Mouse (Mus musculus) intestine, embryonic 15.5 days (tissue): ENCODE data around the gene Gm20388. TPM values are rescaled to one million over a fixed set of nuclear protein-coding genes. Genes with fewer than 3 reads are reported as not detected.
A peak's percentile ranks its signal among the peaks of the same experiment; 100 is the strongest.

Source experiments
- ATAC-seq: fragments of 200-750 bp; cut with Nextera tagmentation; 2 replicates; pipeline ENCODE4 v1.8.0; 2017; ENCODE audit warnings: moderate TSS enrichment, moderate library complexity
- H3K27ac ChIP-seq: fragments of 300-500 bp; sonication (generic); 2 replicates; pipeline ENCODE4 v1.5.1; 2015; ENCODE audit warnings: mild to moderate bottlenecking, inconsistent platforms
- H3K27me3 ChIP-seq: fragments of 300-500 bp; sonication (generic); replicated peaks from 2 replicates; pipeline ENCODE4 v1.6.1; 2015; ENCODE audit warnings: inconsistent platforms
- H3K36me3 ChIP-seq: fragments of 300-500 bp; sonication (generic); 2 replicates; pipeline ENCODE4 v1.6.1; 2015; ENCODE audit warnings: inconsistent platforms
- H3K4me1 ChIP-seq: fragments of 300-500 bp; sonication (generic); replicated peaks from 2 replicates; pipeline ENCODE4 v1.6.1; 2015; ENCODE audit warnings: inconsistent platforms
- H3K4me2 ChIP-seq: fragments of 300-500 bp; sonication (generic); replicated peaks from 2 replicates; pipeline ENCODE4 v1.6.1; 2015; ENCODE audit warnings: mild to moderate bottlenecking, inconsistent platforms
- H3K4me3 ChIP-seq: fragments of 300-500 bp; sonication (generic); replicated peaks from 2 replicates; pipeline ENCODE4 v1.5.1; 2015; ENCODE audit warnings: inconsistent platforms
- H3K9ac ChIP-seq: fragments of 300-500 bp; sonication (generic); 2 replicates; pipeline ENCODE4 v1.6.1; 2015; ENCODE audit warnings: inconsistent platforms
- H3K9me3 ChIP-seq: fragments of 300-500 bp; sonication (generic); 2 replicates; pipeline ENCODE4 v1.6.1; 2016; ENCODE audit warnings: inconsistent platforms
- WGBS: fragments of 180-500 bp; shearing (Covaris S2); methylation state at CpG from one replicate; pipeline ENCODE4 v1.1.7; 2015; 5-methylcytosine and 5-hydroxymethylcytosine counted together
- polyA plus RNA-seq: library from polyadenylated mRNA; unstranded; fragments of >200 nt; fragmentation: Nextera tagmentation; extraction: Ambion mirVana; gene quantifications from 2 replicates; pipeline ENCODE4 v1.2.1, GENCODE M21; 2015

Gene Gm20388
- polyA plus RNA-seq, 1 experiment from 2014 or later, result not detected

DNA sequence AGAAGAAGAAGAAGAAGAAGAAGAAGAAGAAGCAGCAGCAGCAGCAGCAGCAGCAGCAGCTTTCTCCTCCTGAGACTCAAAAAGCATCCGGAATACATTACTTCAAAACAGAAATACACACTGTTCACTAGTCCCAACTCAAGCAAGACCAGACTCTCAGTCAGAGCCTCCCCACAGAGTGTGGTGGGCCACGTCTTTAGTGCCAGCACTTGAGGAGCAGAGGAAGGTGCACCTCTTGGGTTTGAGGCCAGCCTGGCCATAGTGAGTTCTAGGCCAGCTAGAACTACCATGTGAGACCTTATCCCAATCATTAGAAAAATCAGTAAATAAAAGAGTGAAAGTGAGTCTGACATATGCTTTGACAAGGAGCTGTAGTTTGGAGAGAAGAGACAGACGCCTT, 3073.5 kb downstream of the Gm20388 start:
- Histone ChIP-seq H3K4me2 (no peak overlapping the region), H3K27me3 (no peaks in the 10 kb centered on the region), H3K9ac (no peak overlapping the region), H3K36me3 (no peaks in the 10 kb centered on the region), H3K4me3 (no peak overlapping the region), H3K4me1 (peaks cover 36% of the 10 kb centered on the region), H3K27ac (no peak overlapping the region), H3K9me3 (no peaks in the 10 kb centered on the region)
- WGBS, result 80% methylated on average over 3 of the region's 3 CpGs
- ATAC-seq, result no peak

DNA sequence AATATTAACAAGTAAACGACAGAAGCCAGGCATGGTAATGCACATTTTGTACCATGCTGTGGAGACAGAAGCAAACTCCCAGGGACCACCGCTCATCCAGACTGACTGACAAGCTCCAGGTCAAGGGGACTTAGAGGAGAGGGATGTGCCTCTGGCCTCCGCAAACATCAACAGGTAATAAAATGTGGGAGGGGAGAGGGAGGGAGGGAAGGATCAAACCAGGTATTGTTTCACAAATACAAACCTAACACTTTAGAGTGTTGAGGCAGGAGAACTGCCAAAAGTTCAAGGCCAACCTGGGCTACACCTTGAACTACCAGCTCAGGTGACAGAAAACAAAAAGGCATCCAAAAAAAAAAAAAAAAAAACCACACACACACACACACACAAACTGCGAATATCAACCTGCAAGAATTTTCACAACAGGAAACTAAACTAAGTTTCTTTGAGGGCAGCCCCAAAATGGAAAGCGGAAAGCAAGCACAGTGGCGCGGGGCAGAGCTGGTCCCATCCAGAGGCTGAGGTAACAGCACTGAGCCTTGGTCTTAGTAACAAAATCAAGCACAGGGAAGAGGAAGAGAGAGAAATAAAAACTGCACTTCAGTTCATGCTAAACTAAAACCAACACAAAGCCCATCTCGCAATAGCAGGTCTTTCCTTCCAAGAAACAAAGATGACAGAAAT, 3076.0 kb downstream of the Gm20388 start:
- 0 out of 2 replicates have a peak overlapping the region, but pooled peaks have one; percentile 6 for H3K4me2 ChIP-seq
- H3K36me3 ChIP-seq, result no peaks in the 10 kb centered on the region
- H3K9me3 ChIP-seq, result no peaks in the 10 kb centered on the region
- no peak overlapping the region for H3K4me3 ChIP-seq
- H3K9ac ChIP-seq, result no peak overlapping the region
- ATAC-seq, result no peak
- H3K27me3 ChIP-seq, result no peaks in the 10 kb centered on the region
- peaks cover 34% of the 10 kb centered on the region for H3K4me1 ChIP-seq
- WGBS, result 59% methylated on average over 8 of the region's 8 CpGs
- no peak overlapping the region for H3K27ac ChIP-seq

DNA sequence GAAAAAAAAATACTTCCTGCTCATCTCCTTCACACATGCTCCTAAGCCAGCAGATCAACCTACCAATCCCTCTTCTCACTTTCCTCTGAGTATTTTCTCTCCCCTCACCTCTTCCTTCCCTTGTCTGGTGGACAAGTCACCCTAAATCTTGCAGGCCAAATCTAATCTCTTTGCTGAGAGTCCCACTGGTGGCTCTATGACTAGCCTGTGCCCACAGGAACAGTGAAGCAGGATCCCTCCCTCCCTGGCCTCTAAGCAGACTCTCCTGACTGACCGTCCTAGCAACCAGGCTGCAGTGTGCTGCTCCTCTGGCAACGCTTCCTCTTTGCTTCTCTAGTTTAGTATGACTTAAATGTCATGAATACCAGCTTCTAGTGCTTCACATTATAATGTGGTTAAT, 3076.6 kb downstream of the Gm20388 start:
- H3K9ac ChIP-seq, result no peak overlapping the region
- no peaks in the 10 kb centered on the region for H3K9me3 ChIP-seq
- H3K4me3 ChIP-seq, result no peak overlapping the region
- no peaks in the 10 kb centered on the region for H3K36me3 ChIP-seq
- peak overlapping the region; percentile 45 for H3K27ac ChIP-seq
- peaks cover 34% of the 10 kb centered on the region for H3K4me1 ChIP-seq
- no peak for ATAC-seq
- WGBS, result 27% methylated on average over 2 of the region's 2 CpGs
- no peak overlapping the region for H3K4me2 ChIP-seq
- no peaks in the 10 kb centered on the region for H3K27me3 ChIP-seq

DNA sequence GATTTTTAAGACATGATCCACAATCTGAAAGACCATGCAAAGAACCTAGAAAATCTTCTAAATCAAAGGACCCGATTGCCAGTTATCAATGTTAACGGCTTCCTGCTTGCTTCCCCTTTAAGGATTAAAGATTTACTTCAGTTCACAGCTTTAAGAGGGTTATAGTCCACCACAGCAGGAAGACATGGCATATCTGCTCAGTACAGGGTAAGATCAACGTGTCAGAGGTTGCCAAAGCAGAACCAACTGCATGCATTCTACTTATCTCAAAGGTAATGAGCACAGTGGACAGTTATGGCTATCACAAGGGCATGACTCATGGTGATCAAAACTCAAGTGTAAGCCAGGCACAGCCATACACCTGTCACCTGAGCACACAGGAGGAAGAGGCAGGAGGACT, 3078.3 kb downstream of the Gm20388 start:
- peak overlapping the region; percentile 17 for H3K4me2 ChIP-seq
- H3K4me1 ChIP-seq, result peaks cover 44% of the 10 kb centered on the region
- H3K27ac ChIP-seq, result peak overlapping the region; percentile 68; the same call in 1 of the 2 replicates
- H3K9me3 ChIP-seq, result no peaks in the 10 kb centered on the region
- WGBS, result 58% methylated on average over 3 of the region's 3 CpGs
- peak; percentile 95 for ATAC-seq
- no peak overlapping the region for H3K9ac ChIP-seq
- H3K27me3 ChIP-seq, result no peaks in the 10 kb centered on the region
- H3K36me3 ChIP-seq, result no peaks in the 10 kb centered on the region
- H3K4me3 ChIP-seq, result no peak overlapping the region

DNA sequence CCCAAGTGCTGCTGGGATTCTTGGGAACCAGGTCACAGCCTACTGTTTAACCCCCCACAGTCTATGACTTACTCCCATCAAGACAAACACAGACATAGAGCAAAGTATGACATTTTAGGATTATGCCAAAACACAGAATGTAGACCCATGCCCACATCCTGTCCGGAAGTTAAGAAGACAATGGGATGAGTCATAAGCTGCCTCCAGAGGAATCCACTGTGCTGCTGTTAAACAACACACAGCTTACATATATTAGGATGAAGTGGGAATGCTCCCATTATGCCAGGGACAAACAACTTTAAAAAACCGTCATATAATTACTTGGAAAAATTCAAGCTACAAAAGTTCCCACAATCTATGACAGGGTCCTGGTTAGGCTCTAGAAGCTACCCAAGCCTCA, 3079.3 kb downstream of the Gm20388 start:
- no peaks in the 10 kb centered on the region for H3K9me3 ChIP-seq
- H3K4me3 ChIP-seq, result no peak overlapping the region
- no peaks in the 10 kb centered on the region for H3K27me3 ChIP-seq
- H3K36me3 ChIP-seq, result no peaks in the 10 kb centered on the region
- H3K9ac ChIP-seq, result no peak overlapping the region
- peaks cover 52% of the 10 kb centered on the region for H3K4me1 ChIP-seq
- no peak for ATAC-seq
- WGBS, result 69% methylated on average over 2 of the region's 2 CpGs
- no peak overlapping the region for H3K4me2 ChIP-seq
- H3K27ac ChIP-seq, result peak overlapping the region; percentile 82

DNA sequence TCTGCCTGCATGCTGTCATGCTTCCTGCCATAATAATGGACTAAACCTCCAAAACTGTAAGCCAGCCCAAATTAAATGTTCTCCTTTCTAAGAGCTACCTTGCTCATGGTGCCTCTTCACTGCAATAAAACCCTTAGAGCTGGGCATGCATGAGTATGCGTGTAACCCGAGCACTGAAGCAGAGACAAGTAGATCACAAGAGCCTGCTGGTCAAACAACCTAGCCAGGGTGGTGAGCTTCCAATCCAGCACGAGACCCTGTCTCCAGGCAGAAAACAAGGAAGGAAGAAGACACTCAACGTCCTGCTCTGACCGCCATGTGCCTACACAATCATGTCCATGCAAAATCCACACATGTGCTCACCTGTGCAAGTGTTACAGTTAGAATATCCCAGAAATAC, 3080.7 kb downstream of the Gm20388 start:
- no peaks in the 10 kb centered on the region for H3K9me3 ChIP-seq
- no peak overlapping the region for H3K4me3 ChIP-seq
- ATAC-seq, result no peak
- no peak overlapping the region for H3K4me2 ChIP-seq
- WGBS, result 79% methylated on average over 5 of the region's 5 CpGs
- H3K27me3 ChIP-seq, result no peaks in the 10 kb centered on the region
- H3K27ac ChIP-seq, result no peak overlapping the region
- H3K4me1 ChIP-seq, result peaks cover 43% of the 10 kb centered on the region
- no peak overlapping the region for H3K9ac ChIP-seq
- no peaks in the 10 kb centered on the region for H3K36me3 ChIP-seq

DNA sequence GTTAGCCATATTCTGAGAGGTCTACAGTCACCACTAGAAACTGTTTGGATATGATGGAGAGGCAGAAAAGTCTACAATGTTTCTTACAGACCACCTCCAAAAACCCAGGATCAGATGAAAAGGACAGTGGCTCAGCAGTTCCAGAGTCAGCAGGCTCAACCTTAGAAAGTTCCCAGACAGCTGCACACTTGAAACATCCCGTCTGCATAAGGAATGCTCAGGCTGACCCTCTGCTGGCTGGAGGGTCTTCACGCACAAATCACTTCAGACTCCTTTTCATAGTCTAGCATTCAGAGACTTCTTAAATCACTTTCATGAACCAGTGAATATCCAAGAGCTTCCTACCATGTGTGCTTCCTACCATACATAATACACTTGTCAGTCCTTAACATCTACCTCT, 3081.7 kb downstream of the Gm20388 start:
- H3K27ac ChIP-seq, result no peak overlapping the region
- H3K27me3 ChIP-seq, result no peaks in the 10 kb centered on the region
- peaks cover 39% of the 10 kb centered on the region for H3K4me1 ChIP-seq
- H3K9ac ChIP-seq, result no peak overlapping the region
- no peak for ATAC-seq
- H3K4me3 ChIP-seq, result no peak overlapping the region
- H3K9me3 ChIP-seq, result no peaks in the 10 kb centered on the region
- H3K4me2 ChIP-seq, result no peak overlapping the region
- no peaks in the 10 kb centered on the region for H3K36me3 ChIP-seq
- WGBS, result 36% methylated on average over 2 of the region's 2 CpGs

DNA sequence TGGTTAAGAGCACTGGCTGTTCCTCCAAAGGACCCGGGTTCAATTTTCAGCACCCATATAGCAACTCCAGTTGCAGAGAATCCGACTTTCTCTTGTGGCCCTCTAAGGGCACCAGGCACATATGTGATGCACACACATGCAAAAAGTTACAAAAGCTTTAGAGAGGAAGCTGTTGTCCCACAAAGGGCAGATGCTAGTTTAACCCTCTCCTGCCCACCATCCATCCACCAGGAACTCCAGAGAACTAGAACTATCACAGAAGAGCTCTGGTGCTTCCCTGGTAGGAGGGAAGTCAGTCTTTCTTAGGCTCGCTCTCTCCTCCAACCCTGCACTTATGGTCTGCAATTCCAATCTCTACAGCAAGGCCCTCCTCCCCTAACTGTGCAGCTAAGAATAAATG, 3082.4 kb downstream of the Gm20388 start:
- Histone ChIP-seq H3K4me1 (peaks cover 33% of the 10 kb centered on the region), H3K4me3 (no peak overlapping the region), H3K9me3 (no peaks in the 10 kb centered on the region), H3K9ac (no peak overlapping the region), H3K36me3 (no peaks in the 10 kb centered on the region), H3K27ac (0 out of 2 replicates have a peak overlapping the region, but pooled peaks have one; percentile 13), H3K27me3 (no peaks in the 10 kb centered on the region), H3K4me2 (no peak overlapping the region)
- WGBS, result 73% methylated on average over 3 of the region's 3 CpGs
- no peak for ATAC-seq

DNA sequence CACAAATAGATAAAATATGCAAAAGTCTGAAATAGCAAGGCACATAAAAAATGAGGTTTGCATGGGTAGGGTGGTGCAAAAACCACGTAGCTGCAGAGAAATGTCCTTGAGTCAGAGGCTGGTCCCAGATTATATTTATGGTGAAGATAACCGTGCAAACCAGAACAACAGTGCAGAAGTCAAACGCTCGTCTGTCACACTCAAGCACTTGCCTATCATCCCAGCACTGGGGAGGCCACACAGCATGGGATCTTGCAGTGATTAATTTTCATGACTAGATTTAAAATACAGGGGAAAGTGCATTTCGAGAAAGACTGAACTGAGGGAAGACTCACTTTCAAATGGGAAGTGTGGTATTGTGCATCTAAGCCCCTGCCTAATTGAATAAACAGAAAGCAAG, 3083.1 kb downstream of the Gm20388 start:
- Histone ChIP-seq H3K9ac (no peak overlapping the region), H3K9me3 (no peaks in the 10 kb centered on the region), H3K36me3 (no peaks in the 10 kb centered on the region), H3K4me1 (peaks cover 30% of the 10 kb centered on the region), H3K27me3 (no peaks in the 10 kb centered on the region), H3K4me2 (no peak overlapping the region), H3K27ac (no peak overlapping the region), H3K4me3 (no peak overlapping the region)
- 38% methylated on average over 5 of the region's 5 CpGs for WGBS
- ATAC-seq, result no peak

DNA sequence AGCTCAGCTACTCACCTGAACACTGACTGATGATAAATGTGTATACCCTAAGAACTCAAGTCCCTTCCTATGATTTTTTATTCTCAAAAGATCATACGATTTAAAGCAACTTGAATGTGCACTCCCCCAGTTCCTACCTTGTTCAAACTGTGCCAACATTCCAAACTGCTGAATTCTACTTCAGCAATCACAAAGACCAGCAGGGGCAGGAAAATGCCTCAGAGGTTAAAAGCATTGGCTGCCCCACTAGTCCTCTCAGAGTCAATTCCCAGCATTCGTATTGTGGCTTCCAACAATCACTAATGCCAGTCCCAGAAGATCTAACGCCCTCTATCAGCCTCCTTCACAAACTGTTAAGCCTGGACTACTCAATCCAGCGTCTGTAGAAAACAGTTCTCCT, 3087.3 kb downstream of the Gm20388 start:
- Histone ChIP-seq H3K27me3 (no peaks in the 10 kb centered on the region), H3K4me2 (no peak overlapping the region), H3K9ac (no peak overlapping the region), H3K27ac (no peak overlapping the region), H3K36me3 (no peaks in the 10 kb centered on the region), H3K4me1 (peaks cover 16% of the 10 kb centered on the region), H3K9me3 (no peaks in the 10 kb centered on the region), H3K4me3 (no peak overlapping the region)
- no peak for ATAC-seq
- WGBS, result 70% methylated on average over 4 of the region's 4 CpGs

DNA sequence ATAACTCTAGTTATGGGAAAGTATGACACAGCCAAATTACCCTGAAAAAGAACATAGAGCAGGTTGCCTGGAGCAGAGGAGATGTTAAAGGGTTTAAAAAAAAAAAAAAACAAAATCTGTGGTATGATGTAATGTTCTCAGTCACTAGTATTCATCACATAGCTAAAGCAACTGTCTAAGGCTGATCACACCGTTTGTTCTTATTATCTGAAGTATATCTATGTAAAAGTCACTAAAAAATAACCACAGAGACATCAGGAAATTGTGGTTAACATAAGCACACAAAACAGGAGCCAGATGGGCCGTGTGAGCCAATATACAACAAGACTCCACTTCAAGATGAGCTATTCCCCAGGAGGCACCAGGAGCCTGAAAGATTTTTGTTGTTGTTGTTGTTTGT, 3089.7 kb downstream of the Gm20388 start:
- peaks cover 8% of the 10 kb centered on the region for H3K4me1 ChIP-seq
- H3K4me2 ChIP-seq, result no peak overlapping the region
- WGBS, result 58% methylated on average over 2 of the region's 2 CpGs
- no peaks in the 10 kb centered on the region for H3K27me3 ChIP-seq
- H3K9ac ChIP-seq, result no peak overlapping the region
- H3K9me3 ChIP-seq, result no peaks in the 10 kb centered on the region
- H3K27ac ChIP-seq, result no peak overlapping the region
- ATAC-seq, result no peak
- no peaks in the 10 kb centered on the region for H3K36me3 ChIP-seq
- H3K4me3 ChIP-seq, result no peak overlapping the region

DNA sequence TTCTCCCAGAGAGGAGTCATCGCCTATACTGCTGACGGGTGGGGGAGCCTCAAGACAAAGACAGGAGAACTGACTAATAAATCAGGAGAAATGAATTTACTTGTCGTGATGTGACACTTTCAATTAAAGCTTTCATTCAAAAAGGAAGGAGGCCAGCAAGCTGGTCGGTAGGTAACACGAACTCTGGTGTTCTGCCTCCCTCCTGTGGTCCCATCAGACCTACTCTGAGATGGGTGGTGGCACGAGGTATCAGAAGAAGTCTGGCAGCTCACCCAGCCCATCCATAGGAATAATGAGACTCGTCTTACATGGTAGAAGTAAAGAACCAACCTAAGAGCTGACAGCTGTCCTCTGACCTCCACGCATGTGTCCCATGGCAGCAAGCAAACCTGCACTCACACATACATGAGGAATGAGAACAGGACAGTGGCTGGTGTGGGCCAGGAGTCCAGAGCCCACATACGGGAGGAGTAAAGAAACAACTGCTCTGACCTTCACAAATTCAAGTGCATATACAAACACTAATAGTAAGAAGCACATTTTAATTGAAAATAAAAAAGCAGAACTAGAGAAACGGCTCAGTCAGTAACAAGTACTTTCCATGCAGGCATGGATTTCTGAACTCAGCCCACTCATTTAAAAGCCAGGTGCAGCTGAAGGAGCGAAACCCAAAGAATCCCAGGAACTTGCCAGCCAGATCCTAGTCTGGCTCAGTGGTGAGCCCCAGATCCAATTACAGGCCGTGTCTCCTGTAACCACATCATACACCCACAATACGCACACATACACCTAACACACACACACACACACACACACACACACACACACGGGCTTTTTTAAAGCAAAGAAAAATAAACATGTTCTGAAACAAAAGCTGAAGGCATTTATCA, 3093.6 kb downstream of the Gm20388 start:
- no peak overlapping the region for H3K4me2 ChIP-seq
- H3K9ac ChIP-seq, result no peak overlapping the region
- H3K4me3 ChIP-seq, result no peak overlapping the region
- no peak overlapping the region for H3K27ac ChIP-seq
- no peaks in the 10 kb centered on the region for H3K9me3 ChIP-seq
- 65% methylated on average over 14 of the region's 14 CpGs for WGBS
- no peak for ATAC-seq
- H3K4me1 ChIP-seq, result peaks cover 14% of the 10 kb centered on the region
- H3K27me3 ChIP-seq, result no peaks in the 10 kb centered on the region
- H3K36me3 ChIP-seq, result no peaks in the 10 kb centered on the region
